Comparison of ENCODE assay signal across 8 mouse cellular contexts in the genomic region with DNA sequence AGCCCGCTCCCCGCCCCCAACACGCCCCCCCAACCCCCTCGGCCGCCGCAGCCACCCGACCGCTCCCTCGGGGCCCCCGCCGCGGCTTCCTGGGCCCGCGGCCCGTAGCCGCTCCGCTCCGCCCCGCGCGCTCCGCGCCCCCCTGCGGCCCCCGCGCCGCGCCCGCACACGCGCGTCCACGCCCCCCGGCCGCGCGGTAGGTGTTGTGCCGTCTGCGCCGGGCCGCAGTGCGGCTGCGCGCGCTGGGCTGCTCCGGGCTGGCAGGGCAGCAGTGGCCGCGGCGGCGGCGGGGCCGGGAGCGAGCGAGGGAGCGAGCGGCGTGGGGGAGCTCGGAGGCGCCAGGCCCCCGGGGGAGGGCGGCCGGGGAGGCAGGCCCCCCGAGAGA. TPM values are rescaled to one million over a fixed set of nuclear protein-coding genes. Genes with fewer than 3 reads are reported as not detected.
DNase-seq lines count a peak whose midpoint lies in the region; ATAC-seq and TF ChIP-seq lines count a peak whose summit lies in the region.

A gene (plus strand): TSS at position 245 of the 385 bp plus-strand sequence.

- peak within 1 kb of the TSS; percentile 92 for H3K4me2 ChIP-seq in heart, embryonic 12.5 days
- peak within 1 kb of the TSS; percentile 67 for H3K4me2 ChIP-seq in kidney, postnatal 0 days (ENCODE audit: low read length)
- H3K4me2 ChIP-seq in liver, embryonic 12.5 days = peak within 1 kb of the TSS; percentile 96
- peak within 1 kb of the TSS; percentile 73 for H3K4me2 ChIP-seq in stomach, embryonic 15.5 days

- 15% methylated on average over 48 of the region's 63 CpGs for WGBS in heart, embryonic 12.5 days
- WGBS in kidney, postnatal 0 days = 2% methylated on average over 33 of the region's 63 CpGs
- 1% methylated on average over 26 of the region's 63 CpGs for WGBS in liver, embryonic 12.5 days (ENCODE audit: insufficient replicate concordance)
- 1% methylated on average over 42 of the region's 63 CpGs for WGBS in stomach, embryonic 15.5 days

- no peak for TF ChIP-seq CTCF in E14TG2a.4 (conservative IDR thresholded peaks at IDR 0.05; ENCODE audit: low read length)
- TF ChIP-seq CTCF in kidney, postnatal 0 days (IDR thresholded peaks at IDR 0.05; ENCODE audit: low read depth) = no peak

- 0 out of 2 replicates have a peak, but pooled peaks cover 3% of the 10 kb centered on the region for H3K27me3 ChIP-seq in E14TG2a.4 (ENCODE audit: insufficient read depth, low read length)
- no peaks in the 10 kb centered on the region for H3K27me3 ChIP-seq in erythroblast, embryonic 14.5 days (ENCODE audit: control insufficient read depth)
- no peaks in the 10 kb centered on the region for H3K27me3 ChIP-seq in heart, embryonic 12.5 days (replicated peaks)
- H3K27me3 ChIP-seq in kidney, postnatal 0 days (ENCODE audit: insufficient read depth, low read length) = no peaks in the 10 kb centered on the region
- no peaks in the 10 kb centered on the region for H3K27me3 ChIP-seq in liver, embryonic 12.5 days (replicated peaks)
- H3K27me3 ChIP-seq in stomach, embryonic 15.5 days (replicated peaks) = no peaks in the 10 kb centered on the region

- H3K36me3 ChIP-seq in E14TG2a.4 (ENCODE audit: insufficient read depth, low read length) = no peaks in the 10 kb centered on the region
- H3K36me3 ChIP-seq in erythroblast, embryonic 14.5 days (ENCODE audit: control insufficient read depth) = no peaks in the 10 kb centered on the region
- no peaks in the 10 kb centered on the region for H3K36me3 ChIP-seq in heart, embryonic 12.5 days
- H3K36me3 ChIP-seq in kidney, postnatal 0 days (ENCODE audit: insufficient read depth, low read length) = no peaks in the 10 kb centered on the region
- H3K36me3 ChIP-seq in liver, embryonic 12.5 days = no peaks in the 10 kb centered on the region
- no peaks in the 10 kb centered on the region for H3K36me3 ChIP-seq in stomach, embryonic 15.5 days

- peak; percentile 85 for DNase-seq in kidney, postnatal 0 days (ENCODE audit: low spot score)
- DNase-seq in naive thymus-derived CD4-positive, alpha-beta T cell, adult 2 months (ENCODE audit: low read depth) = peak; percentile 83

- H3K4me3 ChIP-seq in E14TG2a.4 (replicated peaks; ENCODE audit: low read length) = peak within 1 kb of the TSS; percentile 97
- peak within 1 kb of the TSS; percentile 97 for H3K4me3 ChIP-seq in brown adipose tissue, adult 24 weeks (ENCODE audit: insufficient read depth, low read depth, low read length)
- H3K4me3 ChIP-seq in erythroblast, embryonic 14.5 days (replicated peaks) = peak within 1 kb of the TSS; percentile 93
- peak within 1 kb of the TSS; percentile 91 for H3K4me3 ChIP-seq in heart, embryonic 12.5 days
- H3K4me3 ChIP-seq in kidney, postnatal 0 days (replicated peaks; ENCODE audit: low read depth, low read length) = peak within 1 kb of the TSS; percentile 89
- H3K4me3 ChIP-seq in liver, embryonic 12.5 days = peak within 1 kb of the TSS; percentile 96
- peak within 1 kb of the TSS; percentile 94 for H3K4me3 ChIP-seq in stomach, embryonic 15.5 days (replicated peaks)

- peak within 1 kb of the TSS; percentile 98 for H3K9ac ChIP-seq in heart, embryonic 12.5 days
- H3K9ac ChIP-seq in kidney, postnatal 0 days (ENCODE audit: low read depth, low read length) = peak within 1 kb of the TSS; percentile 97
- H3K9ac ChIP-seq in liver, embryonic 12.5 days = peak within 1 kb of the TSS; percentile 95
- peak within 1 kb of the TSS; percentile 98 for H3K9ac ChIP-seq in stomach, embryonic 15.5 days

- H3K4me1 ChIP-seq in E14TG2a.4 (replicated peaks; ENCODE audit: low read depth, low read length) = peaks cover 34% of the 10 kb centered on the region
- H3K4me1 ChIP-seq in brown adipose tissue, adult 24 weeks (ENCODE audit: control insufficient read depth, insufficient read depth, insufficient read length, low read length) = no peaks in the 10 kb centered on the region
- peaks cover 28% of the 10 kb centered on the region for H3K4me1 ChIP-seq in erythroblast, embryonic 14.5 days (ENCODE audit: control insufficient read depth)
- H3K4me1 ChIP-seq in heart, embryonic 12.5 days (replicated peaks) = peaks cover 9% of the 10 kb centered on the region
- 0 out of 2 replicates have a peak, but pooled peaks cover 8% of the 10 kb centered on the region for H3K4me1 ChIP-seq in kidney, postnatal 0 days (replicated peaks; ENCODE audit: insufficient read depth, low read length)
- peaks cover 34% of the 10 kb centered on the region for H3K4me1 ChIP-seq in liver, embryonic 12.5 days
- H3K4me1 ChIP-seq in stomach, embryonic 15.5 days = peaks cover 14% of the 10 kb centered on the region

- H3K27ac ChIP-seq in brown adipose tissue, adult 24 weeks (replicated peaks; ENCODE audit: low read depth, low read length) = peak within 1 kb of the TSS; percentile 84
- H3K27ac ChIP-seq in heart, embryonic 12.5 days (ENCODE audit: poor library complexity, severe bottlenecking) = peak within 1 kb of the TSS; percentile 99
- H3K27ac ChIP-seq in kidney, postnatal 0 days = peak within 1 kb of the TSS; percentile 99
- H3K27ac ChIP-seq in liver, embryonic 12.5 days = peak within 1 kb of the TSS; percentile 92
- H3K27ac ChIP-seq in stomach, embryonic 15.5 days = peak within 1 kb of the TSS; percentile 99

- no peaks in the 10 kb centered on the region for H3K9me3 ChIP-seq in E14TG2a.4 (ENCODE audit: low read length)
- H3K9me3 ChIP-seq in erythroblast, embryonic 14.5 days (ENCODE audit: control insufficient read depth, low read length) = no peaks in the 10 kb centered on the region
- H3K9me3 ChIP-seq in heart, embryonic 12.5 days (replicated peaks) = no peaks in the 10 kb centered on the region
- H3K9me3 ChIP-seq in kidney, postnatal 0 days (replicated peaks; ENCODE audit: low read length) = no peaks in the 10 kb centered on the region
- no peaks in the 10 kb centered on the region for H3K9me3 ChIP-seq in liver, embryonic 12.5 days (replicated peaks)
- no peaks in the 10 kb centered on the region for H3K9me3 ChIP-seq in stomach, embryonic 15.5 days

- peak; percentile 90 for ATAC-seq in heart, embryonic 12.5 days (ENCODE audit: insufficient number of reproducible peaks, low FRiP score)
- peak; percentile 85 for ATAC-seq in kidney, postnatal 0 days (replicated peaks; ENCODE audit: low FRiP score, low read depth)
- ATAC-seq in liver, embryonic 12.5 days = peak; percentile 83
- peak; percentile 90 for ATAC-seq in stomach, embryonic 15.5 days (ENCODE audit: insufficient read depth, low FRiP score, low read depth)

RNA-seq across cellular contexts. Expression of the gene that starts here (rescaled TPM):
- 5.6 and 6.2 TPM in 2 replicates for polyA plus RNA-seq in brown adipose tissue, adult 24 weeks (2012; ENCODE audit: insufficient read depth, insufficient read length, missing spikeins)
- polyA plus RNA-seq in erythroblast, embryonic 14.5 days (2012) = 0.05 and 0.07 TPM in 2 replicates
- 10.8 and 13.0 TPM in 2 replicates for polyA plus RNA-seq in heart, embryonic 12.5 days (2016; fragmentation: Nextera tagmentation; extraction: Ambion mirVana)
- 8.2 and 9.6 TPM in 2 replicates for polyA plus RNA-seq in kidney, postnatal 0 days (2015; fragmentation: Nextera tagmentation; extraction: Ambion mirVana)
- polyA plus RNA-seq in liver, embryonic 12.5 days (2016; fragmentation: Nextera tagmentation; extraction: Ambion mirVana) = 5.7 and 7.0 TPM in 2 replicates
- polyA plus RNA-seq in stomach, embryonic 15.5 days (2015; fragmentation: Nextera tagmentation; extraction: Ambion mirVana) = 10.3 and 10.6 TPM in 2 replicates

Comparison
In these comparisons a context has a peak if more than half of its experiments do, and no peak if none do; other contexts are left out.
1. Peak in every context shown above with its lines: DNase-seq, ATAC-seq, H3K4me3 ChIP-seq and H3K27ac ChIP-seq.